Mouse (Mus musculus): ENCODE data around the gene Echdc3.

DNA sequence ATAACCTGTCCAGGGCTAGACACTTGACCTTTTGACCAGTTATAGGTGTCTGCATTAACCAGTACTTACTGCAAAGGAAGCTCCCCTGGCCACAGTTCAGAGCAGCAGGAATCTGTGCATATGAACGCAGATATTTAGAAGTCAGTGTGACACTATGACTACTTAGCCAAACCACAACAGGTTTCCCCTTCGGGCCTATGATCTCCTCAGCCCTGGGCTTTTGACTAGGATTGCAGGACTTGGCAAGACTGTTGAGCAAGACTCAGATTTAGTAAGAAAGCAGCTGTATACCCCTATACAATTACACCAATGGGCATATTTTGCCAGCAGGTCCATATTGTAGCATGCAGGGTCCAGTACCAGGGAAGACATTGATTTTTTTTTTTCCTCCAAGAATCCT lies 44.3 kb downstream of the Echdc3 start:
- no peak for TF ChIP-seq CTCF (IDR thresholded peaks at IDR 0.05; ENCODE audit: low read depth)
- TF ChIP-seq EP300 (optimal IDR thresholded peaks at IDR 0.05), result no peak

Data from stomach, postnatal 0 days (tissue).